Mouse (Mus musculus): ENCODE results near the gene Cdh6. TPM values are rescaled to one million over a fixed set of nuclear protein-coding genes. Genes with fewer than 3 reads are reported as not detected.

Cdh6 gene
- total RNA-seq, 1 experiment from 2014 or later, result 24.2 TPM

DNA sequence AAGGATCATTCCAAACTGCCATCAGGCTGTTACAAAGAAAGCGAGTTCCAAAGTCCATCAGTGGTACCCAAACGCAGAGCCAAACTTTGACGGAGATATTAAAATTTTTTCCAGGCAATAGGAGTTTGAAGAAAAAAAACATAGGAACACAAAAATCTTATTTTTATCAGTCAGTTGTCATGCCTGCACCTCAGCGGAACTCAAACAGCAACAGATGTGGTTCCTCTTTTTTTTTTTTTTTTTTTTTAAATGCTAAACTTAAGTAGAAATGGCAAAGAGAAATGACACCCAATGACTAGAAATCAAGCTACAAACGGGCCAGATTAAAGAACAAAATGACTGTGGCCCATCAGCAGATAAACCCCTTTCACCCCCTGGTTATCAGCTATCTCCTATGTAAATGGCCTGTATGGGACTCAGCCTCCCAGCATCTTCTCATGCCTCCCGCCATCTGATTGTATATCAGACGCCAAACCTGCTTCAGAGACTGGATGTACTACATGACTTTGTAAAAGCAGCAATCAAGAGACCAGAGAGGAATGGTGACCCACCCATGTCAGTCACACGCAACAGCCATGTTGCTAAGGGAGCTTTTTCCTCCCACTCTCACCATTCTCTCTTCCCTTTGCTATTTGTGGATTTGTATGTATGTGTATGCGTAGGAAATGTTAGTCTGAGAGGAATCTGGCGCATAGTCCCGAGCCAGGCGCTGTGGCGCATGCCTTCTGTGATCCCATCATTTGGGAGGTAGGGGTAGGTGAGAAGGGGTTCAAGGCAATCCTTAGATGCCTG lies 8.2 kb downstream of the Cdh6 start:
- no peak for DNase-seq

DNA sequence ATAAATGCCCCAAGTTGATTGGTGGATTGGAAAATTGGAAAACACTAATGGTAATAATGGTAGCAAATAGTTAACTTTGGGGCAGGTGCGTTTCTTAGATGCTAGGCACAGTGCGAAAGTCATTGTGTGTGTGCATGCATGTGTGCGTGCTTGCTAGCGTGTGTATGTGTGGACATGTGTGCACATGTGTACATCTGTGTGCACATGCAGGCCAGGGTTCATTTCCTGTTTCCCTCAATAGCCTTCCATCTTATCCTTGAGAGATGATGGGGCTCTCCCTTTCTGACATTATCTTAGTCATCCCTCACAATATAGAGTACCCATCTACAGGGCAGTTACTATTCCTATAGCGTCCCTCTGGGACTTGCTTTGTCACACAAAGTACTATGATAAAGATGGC lies 17.7 kb downstream of the Cdh6 start:
- DNase-seq, result no peak

GRCm38 (mm10) chr15:13155418-13155817 lies 18.1 kb downstream of the Cdh6 start:
- DNase-seq, result no peak

- DNase-seq, result peak; percentile 32
Measured at GRCm38 (mm10) chr15:13141983-13142382, 31.5 kb downstream of the Cdh6 start.

DNA sequence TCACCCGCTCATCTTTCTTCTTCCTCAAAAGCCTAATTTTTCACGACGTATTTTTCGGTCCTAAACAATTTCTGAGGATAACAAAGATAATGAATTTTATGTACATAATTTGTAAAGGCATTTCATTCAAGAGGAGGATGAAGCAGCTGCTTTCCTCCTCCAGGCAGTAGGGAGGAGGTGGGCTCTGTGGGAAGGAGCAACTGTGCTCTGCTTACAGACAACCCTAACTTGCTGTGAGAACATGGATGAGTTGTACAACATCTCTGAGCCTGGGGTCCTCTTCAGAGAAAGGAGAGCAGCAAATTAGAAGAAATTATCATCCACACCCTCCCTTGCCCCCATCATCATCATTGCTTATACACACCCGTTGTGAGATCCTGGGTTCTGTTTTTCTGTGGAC lies 33.8 kb downstream of the Cdh6 start:
- DNase-seq, result no peak

GRCm38 (mm10) chr15:13137166-13137565 lies 36.3 kb downstream of the Cdh6 start:
- DNase-seq, result peak; percentile 12

DNA sequence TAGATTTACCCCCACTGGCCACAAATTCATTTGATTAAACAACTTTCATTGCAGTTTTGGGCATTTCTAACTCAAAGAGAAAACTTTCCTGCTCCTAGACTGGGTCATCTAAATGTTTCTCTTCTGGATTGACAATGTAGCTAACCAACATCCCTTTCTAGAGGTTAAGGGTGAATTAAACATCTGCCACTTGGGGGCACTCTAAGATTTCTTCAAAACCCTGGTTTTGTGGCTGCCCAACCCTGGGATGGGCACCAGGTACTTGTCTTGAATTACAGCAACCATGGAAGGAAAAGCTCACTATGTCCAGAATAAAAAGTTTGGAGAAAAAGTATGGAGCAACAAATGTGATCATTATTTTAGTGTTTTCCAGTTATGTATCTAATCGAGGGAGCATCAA lies 39.4 kb downstream of the Cdh6 start:
- peak; percentile 62 for DNase-seq

DNA sequence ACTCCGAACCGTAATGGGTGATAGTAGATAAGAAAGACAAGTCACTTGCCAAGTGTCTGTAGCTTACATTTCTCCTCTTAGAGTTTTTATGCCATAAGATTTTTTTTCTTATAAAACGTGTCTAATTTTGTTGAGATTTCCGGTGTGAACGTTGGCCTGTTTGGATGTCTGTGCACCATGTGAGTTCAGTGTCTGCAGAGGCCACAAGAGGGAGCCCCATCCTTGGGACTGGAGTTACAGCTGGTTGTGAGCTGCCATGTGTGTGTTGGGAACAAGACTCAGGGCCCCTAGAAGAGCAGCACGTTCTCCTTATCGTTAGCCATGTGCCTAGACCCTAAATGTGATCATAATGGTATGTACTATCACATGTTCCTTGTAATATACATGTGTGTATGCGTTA lies 40.1 kb downstream of the Cdh6 start:
- DNase-seq, result no peak

GRCm38 (mm10) chr15:13132493-13132892 lies 41.0 kb downstream of the Cdh6 start:
- DNase-seq, result no peak

GRCm38 (mm10) chr15:13130246-13130645 lies 43.2 kb downstream of the Cdh6 start:
- DNase-seq, result no peak

DNA sequence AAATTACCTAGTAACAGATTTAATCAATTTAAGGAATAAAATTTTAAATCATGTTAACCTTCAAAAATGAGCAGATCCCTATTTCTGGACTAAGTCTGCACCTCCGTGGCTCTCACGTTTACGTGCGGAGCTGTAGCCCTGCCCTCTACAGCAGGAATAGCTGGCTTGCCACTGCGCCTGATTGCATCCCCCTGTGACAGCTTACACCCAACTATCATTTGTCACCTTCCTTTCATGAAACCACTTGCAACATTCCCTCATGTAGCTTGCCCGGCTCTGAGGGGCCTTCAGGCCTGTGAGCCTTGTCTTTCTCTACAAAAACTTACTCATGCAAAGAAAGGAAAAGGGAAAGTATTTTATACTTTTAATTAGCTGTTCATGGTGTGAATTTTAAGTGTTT lies 73.1 kb downstream of the Cdh6 start:
- DNase-seq, result no peak

GRCm38 (mm10) chr15:13097861-13098260 lies 75.6 kb downstream of the Cdh6 start:
- DNase-seq, result no peak

GRCm38 (mm10) chr15:13095406-13095805 lies 78.1 kb downstream of the Cdh6 start:
- DNase-seq, result no peak

GRCm38 (mm10) chr15:13094881-13095256 lies 78.6 kb downstream of the Cdh6 start:
- DNase-seq, result no peak

DNA sequence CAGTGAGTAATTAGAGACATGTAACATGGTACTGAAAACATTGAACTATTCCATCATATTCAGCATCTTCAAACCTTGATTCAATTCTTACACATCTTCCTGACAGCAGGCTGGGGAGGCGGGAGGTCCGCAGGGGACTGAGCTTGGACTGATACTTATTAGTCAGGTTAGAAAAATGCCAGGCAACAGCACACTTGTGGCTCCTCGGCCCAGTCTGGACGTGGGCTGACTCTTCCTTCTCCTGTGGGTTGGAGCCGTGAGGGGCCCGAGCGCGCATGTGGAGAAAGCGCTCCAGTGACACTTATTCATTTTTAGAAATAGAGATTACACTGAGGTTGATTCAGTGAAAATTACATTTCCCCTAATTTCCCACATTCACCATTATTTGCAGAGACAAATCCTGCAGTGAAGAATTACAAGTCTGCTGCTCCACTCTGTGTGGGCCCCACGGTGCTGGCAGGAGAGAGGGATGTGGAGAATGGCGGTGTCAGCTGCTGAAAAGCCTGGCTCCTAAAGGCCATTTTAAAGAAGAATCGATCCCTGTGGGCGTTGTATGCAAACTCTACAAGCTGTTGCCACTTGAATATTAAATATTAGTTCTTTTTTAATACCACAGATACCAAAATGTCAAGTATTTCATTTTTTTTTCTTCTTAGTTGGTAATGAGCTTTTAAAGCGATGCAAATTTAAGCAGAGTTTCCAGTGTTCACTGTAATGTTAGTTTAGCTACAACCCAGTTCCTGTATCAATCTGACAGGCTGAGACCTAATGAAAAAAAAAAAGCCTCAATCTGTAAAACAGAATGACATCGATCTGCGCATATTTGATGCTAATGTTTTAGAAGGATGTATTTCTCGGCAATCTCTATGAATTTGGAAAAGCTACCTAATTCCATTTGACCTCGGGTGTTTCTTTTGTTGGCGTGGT lies 79.3 kb downstream of the Cdh6 start:
- no peak for DNase-seq

DNA sequence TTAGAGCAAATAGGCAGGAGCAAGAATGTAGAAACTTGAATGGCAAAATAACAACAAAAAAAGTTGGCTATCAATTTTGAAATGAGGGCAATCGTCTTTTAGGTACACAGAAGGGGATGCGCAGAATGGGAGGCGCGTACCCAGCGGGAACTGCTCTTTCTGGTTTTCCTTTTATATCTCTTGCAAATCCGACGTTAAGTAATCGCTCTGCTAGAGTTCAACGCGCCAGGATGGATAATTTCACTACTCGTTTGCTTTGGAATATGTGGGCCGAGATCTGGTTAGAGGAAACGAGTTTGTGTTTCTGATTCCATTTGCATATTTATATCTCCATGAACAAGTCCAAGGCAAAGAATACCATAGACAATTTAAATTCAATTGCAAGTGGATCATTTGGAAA lies 81.4 kb downstream of the Cdh6 start:
- DNase-seq, result no peak

GRCm38 (mm10) chr15:13088504-13089058 lies 84.9 kb downstream of the Cdh6 start:
- peak; percentile 67 for DNase-seq

DNA sequence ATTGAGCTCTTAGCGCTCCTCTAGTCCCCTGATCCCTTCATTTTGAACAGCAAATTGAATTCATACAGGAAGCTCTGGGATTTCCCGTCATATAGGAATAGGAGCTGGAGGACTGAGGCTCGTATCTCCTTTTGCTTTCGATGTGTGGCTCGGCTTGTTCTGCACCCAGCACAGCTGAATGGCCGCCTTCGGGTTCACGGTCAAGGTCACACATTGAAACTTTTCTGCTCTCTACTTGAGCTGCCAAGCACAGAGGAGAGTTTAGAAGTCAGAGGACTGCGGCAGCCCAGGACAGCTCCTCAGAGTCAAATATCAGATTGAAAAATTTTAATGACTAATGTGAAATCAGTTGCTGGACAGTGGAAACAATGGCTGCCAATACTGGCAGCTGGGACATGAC lies 88.7 kb downstream of the Cdh6 start:
- peak; percentile 34 for DNase-seq

DNA sequence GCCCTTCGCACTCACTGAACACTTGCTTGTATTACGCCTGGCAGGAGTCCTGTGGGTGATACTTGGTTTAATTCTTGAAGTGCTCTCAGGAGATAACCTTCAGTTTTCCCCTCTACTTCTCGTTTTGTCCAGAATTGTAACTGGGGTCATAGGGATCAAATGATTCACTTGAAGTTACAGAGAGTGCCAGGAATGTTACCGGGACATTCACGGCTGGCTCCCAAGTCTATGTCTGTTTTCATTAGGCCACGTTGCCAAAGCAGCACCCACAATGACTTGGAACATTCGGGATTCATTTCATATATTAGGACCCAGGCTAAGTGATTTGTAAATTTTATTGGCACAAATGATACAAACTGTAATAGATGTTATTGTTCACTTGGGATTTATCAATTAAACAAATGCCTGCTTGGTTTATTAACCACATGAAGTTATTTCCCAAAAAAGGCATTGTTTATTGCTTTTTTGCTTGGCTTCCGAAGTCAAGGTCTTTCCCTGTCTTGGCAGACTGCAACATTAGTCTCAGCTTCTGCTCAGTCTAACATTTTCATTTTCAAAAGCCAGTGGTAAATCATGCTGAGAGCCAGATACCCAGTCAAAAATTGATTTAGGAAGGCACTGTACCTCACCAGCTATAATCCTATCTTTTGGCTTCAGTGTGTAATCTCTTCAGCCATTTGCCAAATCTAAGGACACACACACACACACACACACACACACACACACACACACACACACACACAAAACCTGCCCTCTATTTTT lies 96.4 kb downstream of the Cdh6 start:
- peak; percentile 11 for DNase-seq

DNA sequence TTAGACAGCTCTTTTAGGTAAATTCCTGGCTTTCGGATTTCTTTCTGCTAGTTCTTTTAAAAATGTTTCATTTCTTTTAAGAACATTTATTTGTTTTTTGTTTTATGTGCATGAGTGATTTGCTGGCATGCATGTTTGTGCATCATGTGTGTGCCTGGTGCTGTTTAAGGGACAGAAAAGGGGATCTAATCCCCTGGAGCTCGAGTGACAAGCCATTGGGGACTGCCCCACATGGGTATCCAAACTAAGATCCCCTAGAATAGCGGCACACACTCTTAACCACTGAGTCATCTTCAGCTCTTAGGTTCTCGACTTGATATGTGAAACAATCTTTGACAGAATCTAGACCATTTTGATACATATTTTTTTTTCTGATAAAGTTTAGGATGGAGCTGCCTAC lies 99.4 kb downstream of the Cdh6 start:
- DNase-seq, result no peak

DNA sequence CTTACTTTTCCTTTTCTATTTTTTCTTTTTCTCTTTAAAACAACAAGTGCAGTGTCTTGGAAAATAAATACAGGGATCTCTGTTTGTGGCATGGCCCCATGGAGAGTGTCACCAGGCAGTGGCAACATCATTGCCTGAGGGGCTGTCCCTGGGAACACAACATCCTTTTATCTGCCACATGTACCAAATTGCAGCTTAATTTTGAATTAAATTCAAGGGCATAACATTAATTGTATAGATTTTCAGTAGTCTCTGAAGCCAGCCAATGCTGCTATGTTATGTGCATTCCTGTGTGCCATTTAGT lies 105.3 kb downstream of the Cdh6 start:
- no peak for DNase-seq

DNA sequence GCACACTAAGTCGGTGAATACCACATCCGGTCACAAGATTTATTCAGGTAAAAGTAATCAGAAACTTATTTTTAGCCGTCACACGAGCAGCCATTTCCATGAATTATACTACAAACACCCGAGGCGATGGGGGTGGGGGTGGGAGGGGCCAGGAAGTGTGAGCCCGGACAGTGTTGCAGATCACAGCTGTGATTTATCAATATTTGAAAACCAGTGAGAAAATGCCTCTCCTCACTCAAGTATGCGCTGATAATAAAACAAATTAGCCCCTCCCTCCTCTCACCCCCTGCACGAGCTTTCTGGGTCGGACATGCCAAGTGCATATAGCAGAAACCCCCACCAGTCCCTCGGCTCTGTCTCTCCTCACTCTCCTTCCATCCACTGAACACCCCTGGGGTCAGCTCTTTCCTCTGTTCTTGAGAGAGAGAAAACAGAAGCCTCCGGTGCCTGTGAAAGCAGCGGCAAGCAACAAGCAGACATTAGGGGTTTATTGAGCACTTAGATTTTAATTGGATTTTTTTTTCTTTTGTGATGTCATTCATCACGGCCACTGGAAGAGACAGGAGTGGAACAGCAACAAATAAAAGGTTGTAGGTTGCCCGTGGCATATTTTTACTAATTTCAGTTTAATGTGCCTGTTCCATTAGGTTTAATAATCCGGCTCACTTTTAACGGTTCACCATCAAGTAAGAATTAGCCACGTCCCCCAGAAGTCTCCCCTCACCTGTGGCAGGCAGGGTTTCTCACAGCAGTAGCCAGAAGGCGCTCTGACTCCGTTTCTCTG lies 105.9 kb downstream of the Cdh6 start:
- no peak for DNase-seq
